Mouse (Mus musculus) kidney, postnatal 0 days (tissue): Measurements from ENCODE around the gene Cacnb3. TPM values are rescaled to one million over a fixed set of nuclear protein-coding genes. Genes with fewer than 3 reads are reported as not detected.

Experiments used
- ATAC-seq: fragments of 200-750 bp; cut with Nextera tagmentation; replicated peaks from 2 replicates; pipeline ENCODE4 v1.8.0; 2017; ENCODE audit warnings: low read depth, moderate number of reproducible peaks, moderate TSS enrichment, moderate library complexity; ENCODE audit not compliant: low FRiP score
- DNase-seq: peaks from one replicate; pipeline ENCODE4 v3.0.0-alpha.2; 2016; ENCODE audit warnings: low spot score
- H3K27ac ChIP-seq: fragments of 300-500 bp; sonication (generic); 2 replicates; pipeline ENCODE4 v1.5.1; 2014; ENCODE audit warnings: mild to moderate bottlenecking
- H3K27me3 ChIP-seq: fragments of 300-500 bp; sonication (generic); 2 replicates; pipeline ENCODE4 v1.6.1; 2014; ENCODE audit warnings: low read length, mixed read lengths; ENCODE audit not compliant: insufficient read depth
- H3K36me3 ChIP-seq: fragments of 300-500 bp; sonication (generic); 2 replicates; pipeline ENCODE4 v1.6.1; 2014; ENCODE audit warnings: low read length, mixed read lengths; ENCODE audit not compliant: insufficient read depth
- H3K4me1 ChIP-seq: fragments of 300-500 bp; sonication (generic); replicated peaks from 2 replicates; pipeline ENCODE4 v1.6.1; 2014; ENCODE audit warnings: antibody characterized with exemption, low read length, mixed read lengths; ENCODE audit not compliant: insufficient read depth
- H3K4me2 ChIP-seq: fragments of 300-500 bp; sonication (generic); 2 replicates; pipeline ENCODE4 v1.6.1; 2014; ENCODE audit warnings: mild to moderate bottlenecking, low read length, moderate library complexity, mixed read lengths
- H3K4me3 ChIP-seq: fragments of 300-500 bp; sonication (generic); replicated peaks from 2 replicates; pipeline ENCODE4 v1.5.1; 2014; ENCODE audit warnings: low read depth, low read length
- H3K9ac ChIP-seq: fragments of 300-500 bp; sonication (generic); 2 replicates; pipeline ENCODE4 v1.6.1; 2014; ENCODE audit warnings: low read depth, low read length
- H3K9me3 ChIP-seq: fragments of 300-500 bp; sonication (generic); replicated peaks from 2 replicates; pipeline ENCODE4 v1.6.1; 2016; ENCODE audit warnings: low read length, inconsistent platforms, mixed read lengths
- CTCF ChIP-seq: IDR thresholded peaks from 2 replicates; pipeline ENCODE4 v1.5.1; 2016; ENCODE audit warnings: antibody characterized with exemption, low read depth, mild to moderate bottlenecking, moderate library complexity
- WGBS: fragments of 180-500 bp; shearing (Covaris S2); extraction: QIAGEN DNeasy Blood & Tissue Kit; methylation state at CpG from one replicate; pipeline ENCODE4 v1.1.7; 2014; 5-methylcytosine and 5-hydroxymethylcytosine counted together
- polyA plus RNA-seq: library from polyadenylated mRNA; unstranded; fragments of >200 nt; fragmentation: Nextera tagmentation; extraction: Ambion mirVana; gene quantifications from 2 replicates; pipeline ENCODE4 v1.2.1, GENCODE M21; 2015

The Cacnb3 gene
- polyA plus RNA-seq, 1 experiment from 2014 or later = 19.8 TPM

- ATAC-seq (no peak), DNase-seq (no peak)
- Histone ChIP-seq H3K9ac (no peak overlapping the region), H3K27me3 (no peaks in the 10 kb centered on the region), H3K4me3 (no peak overlapping the region), H3K4me1 (no peaks in the 10 kb centered on the region), H3K27ac (no peak overlapping the region), H3K9me3 (no peaks in the 10 kb centered on the region), H3K36me3 (peaks cover 49% of the 10 kb centered on the region), H3K4me2 (no peak overlapping the region)
- no peak for TF ChIP-seq CTCF
- 82% methylated on average over 7 of the region's 7 CpGs for WGBS
Measured at GRCm38 (mm10) chr15:98589640-98590336, 40.9 kb upstream of the Cacnb3 start.

- Histone ChIP-seq H3K27ac (no peak overlapping the region), H3K4me1 (no peaks in the 10 kb centered on the region), H3K36me3 (peaks cover 66% of the 10 kb centered on the region), H3K9ac (no peak overlapping the region), H3K4me2 (no peak overlapping the region), H3K9me3 (no peaks in the 10 kb centered on the region), H3K27me3 (no peaks in the 10 kb centered on the region), H3K4me3 (no peak overlapping the region)
- DNase-seq = no peak
- no peak for TF ChIP-seq CTCF
- WGBS = 55% methylated on average over 4 of the region's 4 CpGs
- no peak for ATAC-seq
Measured at GRCm38 (mm10) chr15:98591396-98591795, 39.2 kb upstream of the Cacnb3 start.

GRCm38 (mm10) chr15:98594193-98594592 is 36.4 kb upstream of the Cacnb3 start:
- Histone ChIP-seq H3K4me3 (no peak overlapping the region), H3K4me1 (no peaks in the 10 kb centered on the region), H3K27ac (no peak overlapping the region), H3K9ac (no peak overlapping the region), H3K4me2 (no peak overlapping the region), H3K9me3 (no peaks in the 10 kb centered on the region), H3K27me3 (no peaks in the 10 kb centered on the region), H3K36me3 (peaks cover 83% of the 10 kb centered on the region)
- TF ChIP-seq CTCF = no peak
- ATAC-seq (no peak), DNase-seq (no peak)
- 86% methylated on average over 19 of the region's 19 CpGs for WGBS

GRCm38 (mm10) chr15:98595049-98595448 is 35.6 kb upstream of the Cacnb3 start:
- Histone ChIP-seq H3K36me3 (peaks cover 82% of the 10 kb centered on the region), H3K9me3 (no peaks in the 10 kb centered on the region), H3K27ac (no peak overlapping the region), H3K9ac (no peak overlapping the region), H3K27me3 (no peaks in the 10 kb centered on the region), H3K4me3 (no peak overlapping the region), H3K4me1 (no peaks in the 10 kb centered on the region), H3K4me2 (no peak overlapping the region)
- ATAC-seq (no peak), DNase-seq (no peak)
- no peak for TF ChIP-seq CTCF
- 84% methylated on average over 5 of the region's 5 CpGs for WGBS

GRCm38 (mm10) chr15:98596609-98597008 is 34.0 kb upstream of the Cacnb3 start:
- ATAC-seq (no peak), DNase-seq (no peak)
- Histone ChIP-seq H3K9ac (no peak overlapping the region), H3K4me3 (no peak overlapping the region), H3K4me2 (no peak overlapping the region), H3K27me3 (no peaks in the 10 kb centered on the region), H3K27ac (no peak overlapping the region), H3K4me1 (peaks cover 6% of the 10 kb centered on the region; the same call in 1 of the 2 replicates), H3K9me3 (no peaks in the 10 kb centered on the region), H3K36me3 (peaks cover 77% of the 10 kb centered on the region)
- 95% methylated on average over 14 of the region's 14 CpGs for WGBS
- no peak for TF ChIP-seq CTCF

- DNase-seq = no peak
- WGBS = 79% methylated on average over 12 of the region's 12 CpGs
- no peaks in the 10 kb centered on the region for H3K27me3 ChIP-seq
Measured at GRCm38 (mm10) chr15:98600036-98600709, 30.5 kb upstream of the Cacnb3 start.

More at GRCm38 (mm10) chr15:98600036-98600709, 30.5 kb upstream of the Cacnb3 start:
- no peak for ATAC-seq
- H3K9me3 ChIP-seq = no peaks in the 10 kb centered on the region
- no peak overlapping the region for H3K9ac ChIP-seq
- no peak for TF ChIP-seq CTCF
- H3K4me2 ChIP-seq = no peak overlapping the region; the same call in 1 of the 2 replicates
- peaks cover 36% of the 10 kb centered on the region for H3K4me1 ChIP-seq
- H3K27ac ChIP-seq = no peak overlapping the region
- H3K36me3 ChIP-seq = peaks cover 59% of the 10 kb centered on the region
- no peak overlapping the region for H3K4me3 ChIP-seq
